Mouse (Mus musculus) left cerebral cortex, adult 9 months (tissue): ENCODE results near the gene Cfap161.

Experiments used
- DNase-seq, 2 experiments: peaks; one replicate each; pipeline ENCODE4 v3.0.0; 2022; ENCODE audit warnings: low spot score in 2 of 2

Gene Cfap161

DNA sequence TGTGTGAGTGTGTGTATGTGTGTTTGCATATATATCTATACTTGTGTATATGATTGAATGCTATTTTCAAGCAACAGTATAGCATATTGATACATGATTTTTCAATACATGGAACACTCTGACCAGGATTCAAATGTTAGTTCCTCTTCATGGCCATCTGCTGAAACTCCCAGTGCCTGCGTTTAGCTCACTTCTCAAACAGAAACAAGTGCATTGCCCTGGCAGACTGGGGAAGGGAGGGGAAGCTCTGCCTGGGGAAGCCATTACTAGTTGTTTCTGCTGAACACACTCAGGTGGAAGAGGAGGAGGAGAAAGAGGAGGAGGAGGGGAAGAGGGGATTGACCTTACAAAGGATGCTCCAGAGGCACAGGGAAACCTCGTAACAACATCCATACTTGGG is 52.7 kb downstream of the Cfap161 start:
- DNase-seq, result no peak

DNA sequence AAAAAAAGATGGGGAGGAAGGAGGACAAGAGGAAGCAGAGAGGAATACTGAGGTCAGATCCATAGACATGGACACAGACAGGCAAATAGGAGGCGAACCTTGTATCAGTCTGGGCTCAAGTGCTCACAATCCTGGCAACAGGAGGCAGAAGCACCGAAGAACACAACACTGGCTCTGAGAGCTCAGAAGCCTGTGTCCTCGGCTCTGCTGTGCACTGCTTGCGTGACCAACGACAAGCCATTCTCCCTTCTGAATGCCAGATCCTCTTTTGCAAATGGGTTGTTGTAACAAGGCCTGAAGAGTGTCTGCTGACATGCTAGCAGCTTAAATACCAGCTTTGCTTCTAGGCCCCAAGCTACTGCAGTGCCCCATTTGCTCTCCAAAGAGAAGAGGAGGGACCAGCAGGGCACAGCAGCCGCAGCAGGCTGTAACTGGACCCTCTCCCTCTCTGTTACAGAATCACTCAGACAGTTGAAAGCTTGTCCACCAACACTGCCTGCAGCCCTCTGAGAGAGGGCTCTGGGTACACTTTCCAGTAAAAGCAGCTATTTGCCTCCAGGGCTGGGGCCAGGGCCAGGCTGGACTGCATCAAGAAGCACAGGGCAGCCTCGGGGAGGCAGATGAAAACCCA is 54.9 kb downstream of the Cfap161 start:
- DNase-seq, result no peak

DNA sequence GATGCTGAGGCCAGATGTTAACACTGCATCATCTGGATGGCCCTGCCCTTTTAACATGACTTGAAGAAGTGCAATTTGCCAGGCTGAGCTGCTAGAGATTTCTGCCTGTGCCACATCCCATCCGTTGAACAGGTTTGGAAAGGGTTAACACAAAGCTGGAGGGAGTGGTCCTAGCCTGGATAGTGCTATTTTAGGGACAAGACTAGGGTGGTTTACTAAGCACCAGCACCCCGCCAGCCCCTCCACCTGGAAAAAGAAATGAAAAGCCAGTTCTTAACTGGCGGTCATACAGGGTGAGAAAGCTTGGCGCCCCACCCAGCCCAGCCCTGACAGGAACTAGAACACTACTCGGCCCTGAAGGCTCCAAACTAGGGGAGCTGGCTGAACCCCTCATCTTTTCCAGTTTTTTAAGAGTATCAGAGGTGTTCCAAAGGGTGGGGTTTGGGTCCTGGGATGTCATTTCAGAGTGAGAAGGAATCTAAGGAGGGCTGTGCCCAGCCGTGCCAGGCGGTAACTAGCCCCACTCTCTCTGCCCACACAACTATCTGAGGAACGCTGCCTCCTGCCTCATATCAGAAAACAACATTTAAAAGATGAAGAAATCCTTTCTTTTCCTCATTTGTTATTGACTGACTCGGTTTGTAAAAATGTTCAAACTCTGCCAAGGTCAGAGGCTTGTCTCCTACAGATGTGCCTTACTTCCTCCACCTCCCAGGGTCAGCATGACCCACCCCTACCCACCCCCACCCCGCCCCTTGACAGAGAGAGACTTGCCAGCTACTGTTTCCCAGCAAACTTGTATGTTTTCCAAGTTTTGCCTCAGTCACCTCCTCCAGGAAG is 55.8 kb downstream of the Cfap161 start:
- no peak for DNase-seq

DNA sequence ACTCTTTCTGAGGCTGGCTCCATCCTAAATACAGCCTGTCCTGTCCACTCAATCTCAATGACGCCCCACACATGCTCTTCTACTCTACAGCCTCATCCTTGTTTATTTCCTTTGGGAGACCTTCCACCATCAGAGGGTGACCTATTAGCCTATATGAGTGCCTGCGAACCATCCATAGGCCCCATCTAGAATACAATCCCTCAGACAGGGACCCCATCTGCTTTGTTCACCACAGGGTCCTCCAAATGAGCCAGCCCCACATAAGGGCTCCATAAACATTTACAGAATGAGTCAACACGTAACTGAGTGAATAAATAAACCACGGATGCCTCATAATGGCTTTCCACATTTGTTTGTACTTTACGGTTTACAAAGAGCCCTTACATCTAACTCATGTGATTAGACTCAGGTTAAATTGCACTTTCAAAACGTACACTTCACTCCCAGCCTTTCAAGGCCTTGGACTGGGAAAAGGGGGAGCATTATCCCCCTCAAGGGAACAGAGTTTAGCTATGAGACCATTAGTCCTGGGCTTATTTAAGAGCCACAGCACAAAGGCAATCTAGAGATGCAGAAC is 56.7 kb downstream of the Cfap161 start:
- no peak for DNase-seq

DNA sequence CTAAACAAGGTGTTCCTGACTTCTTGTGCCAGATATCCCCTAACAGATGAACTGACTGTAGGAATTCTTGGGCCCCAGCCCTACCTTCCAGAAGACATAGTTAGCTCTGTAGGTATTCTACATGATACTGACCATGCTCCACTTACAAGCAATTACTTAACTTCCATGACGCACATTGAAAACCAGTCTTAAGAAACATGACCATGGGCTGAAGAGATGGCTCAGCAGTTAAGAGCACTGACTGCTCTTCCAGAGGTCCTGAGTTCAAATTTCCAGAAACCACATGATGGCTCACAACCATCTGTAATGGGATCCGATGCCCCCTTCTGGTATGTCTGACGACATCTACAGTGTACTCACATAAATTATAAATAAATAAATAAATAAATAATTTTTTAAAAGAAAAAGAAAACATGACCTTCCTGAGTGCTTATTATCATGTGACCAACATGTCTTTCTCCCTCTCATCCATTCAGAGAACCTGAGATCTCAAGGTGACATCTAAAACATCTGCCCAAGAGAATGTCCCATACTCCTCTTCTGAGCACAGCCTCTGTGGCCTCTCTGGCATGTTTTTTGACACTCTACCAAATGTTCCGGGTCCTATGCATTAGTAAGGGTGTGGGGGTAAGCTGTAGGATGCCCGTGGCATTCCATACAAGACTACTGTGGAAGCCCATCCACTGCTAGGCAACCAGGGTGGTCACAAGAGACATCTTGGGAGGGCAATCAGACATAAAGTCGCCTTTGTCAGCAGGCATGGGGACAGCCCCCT is 58.2 kb downstream of the Cfap161 start:
- DNase-seq, result no peak

DNA sequence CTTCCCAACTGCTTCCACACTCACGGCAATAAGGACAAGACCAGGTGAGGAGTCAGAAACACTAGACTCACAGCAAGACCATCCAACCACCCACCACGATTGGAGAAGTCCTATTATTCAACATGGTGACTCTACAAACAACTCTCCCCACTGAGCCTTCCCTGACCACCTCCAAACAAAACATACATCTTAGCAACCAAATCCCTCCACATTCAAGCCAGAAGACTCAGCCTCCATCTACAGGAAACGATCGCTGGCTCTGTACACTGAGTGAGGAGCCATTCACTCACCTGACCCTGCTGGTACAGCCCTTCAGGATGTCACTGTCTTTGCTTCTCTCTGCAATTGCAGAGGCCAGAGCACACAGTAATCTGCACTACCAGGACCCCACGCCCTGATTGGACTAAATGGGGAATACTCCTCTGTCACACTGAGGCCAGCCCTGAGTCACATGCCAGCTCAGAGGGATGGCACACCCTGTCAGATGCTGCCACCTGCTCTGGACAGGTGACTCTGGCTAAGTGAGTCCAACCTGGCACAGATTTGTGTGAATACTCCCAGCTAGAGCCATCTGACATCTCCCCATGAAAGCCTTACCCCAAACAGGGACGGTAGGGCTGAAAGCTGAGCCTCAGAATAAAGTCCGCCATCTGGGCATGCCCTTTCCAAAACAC is 59.4 kb downstream of the Cfap161 start:
- DNase-seq, result no peak

DNA sequence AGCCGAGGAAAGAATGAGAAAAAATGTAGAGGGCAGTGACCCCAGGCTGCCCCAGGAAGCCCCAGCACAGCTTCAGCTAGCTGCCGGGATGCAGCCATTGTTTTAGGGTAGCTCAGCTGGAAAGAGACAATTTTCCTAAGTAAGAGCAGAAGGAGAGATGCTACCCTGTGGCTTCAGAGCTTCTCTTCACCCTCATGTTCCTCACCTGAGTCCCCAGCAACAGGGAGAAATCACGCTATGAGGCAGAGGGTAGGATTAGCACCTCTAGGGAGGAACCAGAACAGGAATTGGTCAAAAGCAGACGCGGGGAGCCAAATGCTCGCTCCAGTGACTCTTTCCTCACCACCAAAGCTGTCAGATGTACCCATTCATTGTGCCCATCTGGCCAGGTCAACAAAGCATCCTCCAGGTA is 60.0 kb downstream of the Cfap161 start:
- no peak for DNase-seq

DNA sequence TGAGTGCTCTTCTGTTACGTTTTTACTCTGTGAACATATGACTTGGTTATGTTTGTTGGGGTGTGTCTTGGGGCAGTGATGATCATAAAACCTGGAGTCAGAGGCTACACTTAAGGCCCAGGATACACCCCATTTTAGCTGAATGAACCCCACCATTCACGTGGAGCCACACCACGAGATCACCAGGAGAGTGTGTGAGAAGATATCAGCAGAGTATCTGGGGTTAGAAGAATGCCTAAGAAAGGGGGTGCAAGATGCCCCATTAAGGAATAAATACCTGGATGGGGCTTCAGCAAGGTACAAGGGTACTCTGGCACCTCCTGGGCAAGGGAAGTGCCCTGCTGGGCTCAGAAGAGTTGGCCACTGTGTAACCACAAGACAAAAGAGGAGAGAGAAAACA is 60.4 kb downstream of the Cfap161 start:
- DNase-seq, result no peak

DNA sequence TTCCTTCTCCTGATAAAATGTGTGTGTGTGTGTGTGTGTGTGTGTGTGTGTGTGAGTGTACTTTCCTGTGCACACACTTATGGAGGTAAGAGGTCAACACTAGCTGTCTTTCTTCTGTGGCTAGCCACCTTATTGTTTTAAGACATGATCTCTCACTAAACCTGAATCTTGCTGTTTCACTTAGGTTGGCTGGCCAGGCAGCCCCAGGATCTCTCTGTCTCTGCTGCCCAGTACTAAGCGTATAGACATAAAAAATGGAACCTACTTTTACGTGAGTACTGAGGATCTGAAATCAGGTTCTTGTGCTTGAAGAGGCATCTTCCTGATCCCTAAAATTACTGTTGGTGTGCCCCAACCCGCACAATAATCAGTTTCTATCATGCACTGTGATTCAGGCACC is 61.9 kb downstream of the Cfap161 start:
- DNase-seq, result no peak

DNA sequence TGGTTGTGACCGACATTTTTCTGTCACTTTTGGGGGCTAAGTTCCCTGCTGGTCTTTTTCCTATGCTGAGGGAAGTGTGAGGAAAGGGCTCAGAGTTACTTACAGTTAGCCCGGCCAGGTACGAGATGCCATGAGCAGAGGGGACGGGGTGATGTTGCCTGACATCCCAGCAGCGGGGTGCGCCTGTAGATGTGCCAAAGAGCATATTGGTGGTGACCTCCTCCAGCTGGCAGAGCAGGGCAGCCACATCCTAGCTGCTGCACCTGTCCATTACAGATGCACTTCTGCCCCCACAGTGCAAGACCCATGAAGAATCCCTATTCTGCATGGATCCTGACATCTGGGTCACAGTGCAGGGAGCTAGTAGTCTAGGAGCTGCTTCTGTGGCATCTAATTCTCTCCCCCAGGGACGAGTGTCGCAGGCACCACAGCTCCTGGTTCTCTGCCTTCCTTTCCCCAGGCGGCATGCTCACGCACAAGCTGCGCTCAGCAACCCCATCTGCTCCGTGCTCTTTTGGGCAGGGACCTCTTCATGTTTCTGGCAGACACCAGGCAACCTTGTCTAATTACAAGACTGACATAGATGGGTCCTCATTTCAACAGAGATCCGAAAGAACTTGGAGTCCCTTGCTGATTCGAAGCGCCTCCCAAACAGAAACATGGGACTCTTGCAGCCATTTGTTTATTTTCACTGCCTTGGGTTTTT is 62.6 kb downstream of the Cfap161 start:
- no peak for DNase-seq

DNA sequence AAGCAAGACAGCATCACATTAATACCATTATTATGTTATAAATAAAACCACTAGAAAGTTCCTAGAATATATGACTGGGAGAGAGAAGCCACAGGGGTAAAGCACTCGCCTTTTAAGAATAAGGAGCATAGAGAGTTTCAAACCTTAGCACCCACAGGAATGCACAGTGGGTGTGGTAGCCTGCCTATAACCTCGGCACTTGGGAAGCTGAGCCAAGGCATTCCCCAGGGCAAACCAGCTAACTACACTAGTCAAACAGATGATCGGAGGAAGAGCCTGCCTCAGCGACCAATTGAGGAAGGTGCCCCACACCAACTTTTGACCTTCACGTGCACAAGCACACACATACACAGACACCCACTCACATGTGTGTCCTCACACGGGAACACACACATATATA is 63.4 kb downstream of the Cfap161 start:
- no peak for DNase-seq

DNA sequence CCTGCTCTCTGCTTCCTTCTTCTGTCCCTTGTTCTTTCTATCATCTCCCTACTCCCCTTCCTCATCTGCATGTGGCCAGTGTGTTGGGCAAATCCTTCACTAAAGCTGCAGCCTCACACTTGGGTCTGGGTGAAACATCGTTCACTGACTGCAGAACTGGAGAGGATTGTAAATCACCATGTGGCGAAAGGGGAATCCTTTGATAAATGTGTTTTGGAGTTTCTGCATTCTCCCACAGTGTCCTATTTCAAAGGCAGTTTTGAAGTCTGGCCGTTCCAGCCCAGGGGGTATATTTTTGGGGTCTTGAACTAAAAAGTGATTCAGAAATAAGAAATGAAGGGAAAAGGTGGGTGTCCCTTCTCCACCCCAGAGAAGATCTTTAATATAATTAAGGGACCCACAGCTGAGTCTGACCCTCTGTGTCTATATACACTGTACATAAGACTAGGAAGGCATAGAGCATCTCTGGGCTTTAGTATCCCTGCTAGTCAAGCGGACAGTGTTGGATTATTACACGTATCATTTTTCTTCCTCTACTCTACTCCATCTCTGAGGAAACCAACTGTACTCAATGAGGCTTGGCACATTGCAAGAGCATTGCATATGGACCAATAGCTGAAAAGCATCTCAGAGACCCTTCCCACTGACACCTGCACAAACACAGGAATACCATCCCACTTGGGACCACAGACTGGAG is 67.6 kb downstream of the Cfap161 start:
- DNase-seq, result no peak

DNA sequence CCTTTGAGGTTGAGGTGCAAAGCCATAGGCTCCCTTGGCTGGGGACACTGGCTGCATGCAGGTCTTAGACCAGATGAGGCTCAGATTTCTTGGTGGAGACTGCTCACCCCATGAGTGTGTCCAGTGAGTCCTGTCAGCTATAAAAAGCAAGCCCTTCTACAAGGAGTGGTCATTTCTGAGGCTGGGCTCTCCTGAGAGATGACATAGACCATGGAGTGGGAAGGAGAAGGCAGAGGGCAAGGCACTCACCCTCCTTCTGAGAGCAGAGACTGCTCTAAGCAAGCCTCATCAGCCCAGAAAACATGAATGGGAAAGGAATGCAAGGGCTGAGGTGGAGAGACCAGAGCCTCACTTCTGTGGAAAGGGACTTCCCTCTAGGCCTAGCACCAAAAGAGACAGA is 68.9 kb downstream of the Cfap161 start:
- no peak for DNase-seq

DNA sequence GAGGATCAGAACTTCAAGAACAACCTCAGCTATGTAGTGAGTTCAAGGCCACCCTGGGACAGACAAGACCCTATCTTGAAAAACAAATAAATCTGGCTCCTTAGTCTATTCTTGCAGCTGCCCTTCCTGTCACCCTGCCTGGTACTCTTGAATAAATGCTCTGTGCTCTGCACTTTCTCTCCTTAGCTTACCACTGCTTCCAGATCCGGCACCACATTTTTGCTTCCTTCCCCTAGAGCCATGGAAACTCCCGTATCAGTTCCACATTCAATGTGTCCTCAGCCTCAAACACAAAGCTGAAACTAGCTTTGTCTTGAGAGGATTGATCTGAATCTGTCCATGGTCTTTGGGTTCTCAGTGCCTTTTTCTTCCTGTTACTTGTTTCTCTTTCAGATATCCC is 70.1 kb downstream of the Cfap161 start:
- DNase-seq, result no peak
